Mouse (Mus musculus) thymus, adult 2 months (tissue): Measurements from ENCODE around the gene Terf2.

Experiments
- CTCF ChIP-seq: fragments of 200-500 bp; IDR thresholded peaks from 2 replicates; pipeline ENCODE4 v1.5.1; 2012; ENCODE audit warnings: mild to moderate bottlenecking, control low read depth, low read length, moderate library complexity, borderline replicate concordance; ENCODE audit not compliant: control insufficient read depth, poor library complexity, insufficient read depth; ENCODE audit errors: extremely low read depth
- POLR2A ChIP-seq: fragments of 200-500 bp; IDR thresholded peaks from 2 replicates; pipeline ENCODE4 v1.6.1; 2012; ENCODE audit warnings: mild to moderate bottlenecking, low read length, control low read depth, moderate library complexity; ENCODE audit not compliant: control insufficient read depth, poor library complexity, insufficient read depth; ENCODE audit errors: extremely low read depth

GRCm38 (mm10) chr8:107096366-107097036, at the start of gene Terf2:
- peak; percentile 85 for TF ChIP-seq POLR2A
- TF ChIP-seq CTCF: 0 out of 2 replicates have a peak, but pooled peaks have one; percentile 30
